Mouse (Mus musculus) neural tube, embryonic 12.5 days (tissue): ENCODE results near the gene Syt5. TPM values are rescaled to one million over a fixed set of nuclear protein-coding genes. Genes with fewer than 3 reads are reported as not detected.

ENCODE experiments used
- ATAC-seq: fragments of 200-750 bp; cut with Nextera tagmentation; 2 replicates; pipeline ENCODE4 v1.8.0; 2017; ENCODE audit warnings: low read depth, mild to moderate bottlenecking, moderate TSS enrichment, moderate library complexity; ENCODE audit not compliant: low FRiP score
- H3K27ac ChIP-seq: fragments of 300-500 bp; sonication (generic); 2 replicates; pipeline ENCODE4 v1.5.1; 2016
- H3K27me3 ChIP-seq: fragments of 300-500 bp; sonication (generic); replicated peaks from 2 replicates; pipeline ENCODE4 v1.6.1; 2016; ENCODE audit warnings: mild to moderate bottlenecking
- H3K36me3 ChIP-seq: fragments of 300-500 bp; sonication (generic); 2 replicates; pipeline ENCODE4 v1.6.1; 2016; ENCODE audit warnings: mild to moderate bottlenecking
- H3K4me1 ChIP-seq: fragments of 300-500 bp; sonication (generic); 2 replicates; pipeline ENCODE4 v1.6.1; 2016
- H3K4me2 ChIP-seq: fragments of 300-500 bp; sonication (generic); replicated peaks from 2 replicates; pipeline ENCODE4 v1.6.1; 2016; ENCODE audit warnings: mild to moderate bottlenecking
- H3K4me3 ChIP-seq: fragments of 300-500 bp; sonication (generic); 2 replicates; pipeline ENCODE4 v1.5.1; 2016
- H3K9ac ChIP-seq: fragments of 300-500 bp; sonication (generic); 2 replicates; pipeline ENCODE4 v1.6.1; 2016; ENCODE audit warnings: mild to moderate bottlenecking
- H3K9me3 ChIP-seq: fragments of 300-500 bp; sonication (generic); 2 replicates; pipeline ENCODE4 v1.6.1; 2016; ENCODE audit warnings: mild to moderate bottlenecking
- WGBS: fragments of 180-500 bp; shearing (Covaris S2); methylation state at CpG from one replicate; pipeline ENCODE4 v1.1.7; 2016; 5-methylcytosine and 5-hydroxymethylcytosine counted together
- microRNA-seq: library from miRNA; unstranded; fragments of <30 nt; microRNA quantifications from one replicate; pipeline ENCODE4, GENCODE M21; 2017
- polyA plus RNA-seq: library from polyadenylated mRNA; unstranded; fragments of >200 nt; fragmentation: Nextera tagmentation; extraction: Ambion mirVana; gene quantifications from 2 replicates; pipeline ENCODE4 v1.2.1, GENCODE M21; 2016

Gene Syt5
- polyA plus RNA-seq, 1 experiment from 2014 or later = 27.9 TPM

- Histone ChIP-seq H3K36me3 (peaks cover 67% of the 10 kb centered on the region), H3K9me3 (no peaks in the 10 kb centered on the region), H3K4me3 (no peak overlapping the region), H3K27ac (no peak overlapping the region), H3K4me1 (peaks cover 5% of the 10 kb centered on the region), H3K27me3 (no peaks in the 10 kb centered on the region), H3K4me2 (no peak overlapping the region), H3K9ac (no peak overlapping the region)
- 87% methylated on average over 13 of the region's 13 CpGs for WGBS
- no peak for ATAC-seq
These were observed 54.8 kb downstream of the Syt5 start for GRCm38 (mm10) chr7:4492284-4493224.

- WGBS = 88% methylated on average over 6 of the region's 6 CpGs
- Histone ChIP-seq H3K27me3 (no peaks in the 10 kb centered on the region), H3K9me3 (no peaks in the 10 kb centered on the region), H3K4me2 (no peak overlapping the region), H3K4me1 (no peaks in the 10 kb centered on the region), H3K36me3 (peaks cover 66% of the 10 kb centered on the region), H3K9ac (no peak overlapping the region), H3K27ac (no peak overlapping the region), H3K4me3 (no peak overlapping the region)
- no peak for ATAC-seq
These were observed 56.0 kb downstream of the Syt5 start for GRCm38 (mm10) chr7:4491308-4491707.

Small RNA genes lying within 50 kb of the gene (microRNA-seq; reads per million reads assigned to microRNA genes)
- not detected for gene Gm23577

Other genes starting within 250 kb of the Syt5 start
- not detected in 2 replicates for gene Ncr1, start 209.8 kb downstream of the Syt5 start, polyA plus RNA-seq
- gene Gp6, start 149.8 kb downstream of the Syt5 start, polyA plus RNA-seq = 0.36 and 0.68 TPM in 2 replicates
- 29.0 and 29.8 TPM in 2 replicates for gene Rdh13, start 101.9 kb downstream of the Syt5 start, polyA plus RNA-seq
- gene Eps8l1, start 86.9 kb downstream of the Syt5 start, polyA plus RNA-seq = 8.7 and 8.9 TPM in 2 replicates
- 61.1 and 72.5 TPM in 2 replicates for gene Ppp1r12c, start 45.9 kb downstream of the Syt5 start, polyA plus RNA-seq
- gene Tnnt1, start 31.2 kb downstream of the Syt5 start, polyA plus RNA-seq = 58.1 and 75.1 TPM in 2 replicates
- gene Tnni3, start 23.3 kb downstream of the Syt5 start, polyA plus RNA-seq = 2.8 and 2.9 TPM in 2 replicates
- 1.2 and 1.7 TPM in 2 replicates for gene Dnaaf3, start 15.1 kb downstream of the Syt5 start, polyA plus RNA-seq
- not detected in 2 replicates for gene Ptprh, start 56.5 kb upstream of the Syt5 start, polyA plus RNA-seq
- gene Tmem86b, start 83.9 kb upstream of the Syt5 start, polyA plus RNA-seq = 3.5 and 4.0 TPM in 2 replicates
- gene Ppp6r1, start 111.5 kb upstream of the Syt5 start, polyA plus RNA-seq = 11.1 and 13.9 TPM in 2 replicates
- 119 and 122 TPM in 2 replicates for gene Hspbp1, start 137.5 kb upstream of the Syt5 start, polyA plus RNA-seq
- gene Brsk1, start 143.1 kb upstream of the Syt5 start, polyA plus RNA-seq = 5.0 and 5.5 TPM in 2 replicates
- gene Tmem150b, start 177.7 kb upstream of the Syt5 start, polyA plus RNA-seq = 0.11 and 0.14 TPM in 2 replicates
- gene Kmt5c, start 192.6 kb upstream of the Syt5 start, polyA plus RNA-seq = 96.5 and 98.5 TPM in 2 replicates
- 27.3 and 33.4 TPM in 2 replicates for gene Cox6b2, start 205.6 kb upstream of the Syt5 start, polyA plus RNA-seq
- gene Fam71e2, start 223.8 kb upstream of the Syt5 start, polyA plus RNA-seq = not detected in 2 replicates
- 0.34 and 0.51 TPM in 2 replicates for gene Il11, start 235.3 kb upstream of the Syt5 start, polyA plus RNA-seq
- gene Tmem190, start 235.4 kb upstream of the Syt5 start, polyA plus RNA-seq = not detected in 2 replicates
- 2.7 and 3.1 TPM in 2 replicates for gene Tmem238, start 242.1 kb upstream of the Syt5 start, polyA plus RNA-seq
- gene Rpl28, start 245.3 kb upstream of the Syt5 start, polyA plus RNA-seq = 311 and 322 TPM in 2 replicates